Mouse (Mus musculus) liver, postnatal 0 days (tissue): ENCODE measurements at regions not wholly inside any gene's neighbourhood (a gene's known extent, or its start where the extent isn't known, plus 50 kb on each side); places are given as distances from the start of the nearest gene placed in this dataset.

Experiments used
- CTCF ChIP-seq: sonication (generic); IDR thresholded peaks from 2 replicates; pipeline ENCODE4 v1.5.1; 2016; ENCODE audit warnings: antibody characterized with exemption, low read depth
- EP300 ChIP-seq: IDR thresholded peaks from 2 replicates; pipeline ENCODE4 v1.6.1; 2016; ENCODE audit warnings: antibody characterized with exemption, low read depth, mild to moderate bottlenecking

DNA sequence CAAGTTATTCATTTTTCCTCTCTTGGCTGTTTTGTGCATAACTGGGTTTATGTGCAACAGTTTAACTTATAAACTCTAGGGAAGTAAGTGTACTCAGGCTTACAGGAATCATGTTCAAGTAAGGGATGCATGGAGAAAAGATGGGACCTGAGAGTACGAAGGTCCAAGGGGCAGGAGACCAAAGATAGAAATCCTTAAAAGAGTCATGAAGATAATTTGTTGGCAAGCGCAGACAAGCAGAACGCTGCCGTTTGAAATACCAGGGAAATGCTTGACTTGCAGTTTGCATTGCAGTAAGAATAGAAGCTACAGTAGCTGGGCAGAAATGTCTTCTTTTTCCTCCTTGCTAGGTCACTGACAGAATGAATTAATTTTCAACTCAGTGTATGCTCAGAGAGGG is 196.7 kb downstream of the Sqor start:
- no peak for TF ChIP-seq CTCF
- TF ChIP-seq EP300, result no peak
